Mouse (Mus musculus) bone marrow macrophage, adult 2 months (primary cell): ENCODE measurements around the gene Rnf19b.

Source experiments
- CTCF ChIP-seq: IDR thresholded peaks from 2 replicates; pipeline ENCODE4 v1.5.1; 2012; ENCODE audit warnings: low read depth, mild to moderate bottlenecking, low read length, moderate library complexity
- POLR2A ChIP-seq: IDR thresholded peaks from 2 replicates; pipeline ENCODE4 v1.6.1; 2012; ENCODE audit warnings: mild to moderate bottlenecking, low read depth, low read length, borderline replicate concordance

DNA sequence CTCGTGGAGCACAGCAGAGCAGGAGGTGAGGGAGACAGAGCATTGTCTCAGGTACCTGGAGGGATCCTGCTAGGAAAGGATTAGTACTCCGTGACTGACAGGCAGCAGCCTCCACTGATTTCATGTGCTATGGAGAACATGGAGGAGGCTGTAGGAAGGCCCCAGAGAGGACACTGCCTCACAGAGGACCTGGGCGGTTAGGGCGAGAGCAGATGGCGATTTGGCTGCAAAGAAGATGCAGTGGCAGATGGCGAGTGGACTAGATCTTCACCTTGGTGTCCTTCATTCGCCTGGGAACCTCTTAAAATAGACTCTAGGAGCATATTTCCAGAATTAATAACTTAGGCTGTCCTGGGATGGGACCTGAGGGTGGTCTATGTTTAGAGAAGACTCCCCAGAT is 23.0 kb downstream of the Rnf19b start:
- TF ChIP-seq CTCF (0 out of 2 replicates have a peak, but pooled peaks have one; percentile 8), POLR2A (no peak)
